Mouse (Mus musculus): ENCODE measurements around the gene Prkn.
A peak's percentile ranks its signal among the peaks of the same experiment; 100 is the strongest.

Prkn gene

DNA sequence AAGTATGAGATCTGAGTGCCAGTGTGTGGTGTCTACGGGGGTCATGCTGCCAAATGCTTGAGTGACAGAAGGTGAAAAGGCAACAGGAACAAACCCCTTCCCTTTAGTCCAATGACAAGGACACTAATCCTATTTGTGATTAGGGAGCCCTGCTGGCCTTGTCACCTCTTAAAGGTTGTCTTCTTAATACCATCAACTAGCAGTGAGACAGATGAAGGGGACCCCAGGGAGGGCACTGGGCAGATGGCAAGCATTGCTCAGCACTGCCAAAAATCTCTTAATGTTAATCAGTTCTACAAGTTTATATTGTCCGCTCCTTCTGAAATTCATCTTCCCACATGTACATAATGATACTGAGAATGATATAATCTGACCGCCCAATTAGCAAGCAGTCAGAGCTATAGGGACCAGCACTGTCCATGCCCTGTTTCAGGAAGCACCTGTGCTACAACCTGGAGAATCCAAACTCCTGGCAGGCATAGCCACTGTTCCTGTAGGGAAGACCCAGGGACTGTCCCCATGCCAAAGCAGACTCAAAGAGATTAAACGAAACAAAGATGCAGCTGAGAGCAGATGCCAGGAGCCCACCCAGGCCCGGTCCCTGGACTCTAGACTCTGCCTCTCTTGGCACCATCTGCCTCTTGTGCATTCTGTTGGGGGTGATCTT, 1250.2 kb downstream of the Prkn start:
- no peak for DNase-seq (ENCODE audit: low spot score in 2 of 2)

DNA sequence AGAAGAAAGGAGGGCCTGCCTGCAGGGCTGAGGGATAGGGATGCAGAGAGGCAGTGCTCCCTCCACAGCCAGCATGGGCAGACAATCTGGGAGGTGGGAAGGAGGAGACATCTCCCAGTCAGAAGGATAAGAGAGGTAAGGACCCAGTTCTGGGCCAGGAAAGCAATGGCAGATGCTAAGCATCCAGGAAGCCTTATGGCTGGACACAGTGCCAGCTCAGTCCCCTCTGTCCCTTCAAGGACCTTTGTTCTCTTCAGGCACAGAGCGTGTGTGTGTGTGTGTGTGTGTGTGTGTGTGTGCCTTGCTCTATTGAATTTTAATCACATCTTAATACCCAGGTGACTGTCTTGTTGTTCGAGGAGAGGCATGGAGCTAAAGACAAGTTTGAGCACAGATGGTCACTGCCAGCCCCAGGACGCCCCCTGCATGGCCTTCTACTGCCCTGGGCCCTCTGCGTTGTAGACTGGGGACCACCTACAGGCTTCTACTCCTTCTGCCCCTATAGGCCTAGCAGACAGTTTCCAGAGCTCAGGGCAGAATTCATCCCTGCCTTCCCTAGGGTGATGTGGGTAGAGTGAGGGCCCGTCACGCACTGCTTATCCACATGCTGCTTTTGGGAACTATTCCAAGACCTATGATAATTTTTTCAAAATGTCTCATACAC, 1252.8 kb downstream of the Prkn start:
- no peak for DNase-seq (ENCODE audit: low spot score in 2 of 2)

DNA sequence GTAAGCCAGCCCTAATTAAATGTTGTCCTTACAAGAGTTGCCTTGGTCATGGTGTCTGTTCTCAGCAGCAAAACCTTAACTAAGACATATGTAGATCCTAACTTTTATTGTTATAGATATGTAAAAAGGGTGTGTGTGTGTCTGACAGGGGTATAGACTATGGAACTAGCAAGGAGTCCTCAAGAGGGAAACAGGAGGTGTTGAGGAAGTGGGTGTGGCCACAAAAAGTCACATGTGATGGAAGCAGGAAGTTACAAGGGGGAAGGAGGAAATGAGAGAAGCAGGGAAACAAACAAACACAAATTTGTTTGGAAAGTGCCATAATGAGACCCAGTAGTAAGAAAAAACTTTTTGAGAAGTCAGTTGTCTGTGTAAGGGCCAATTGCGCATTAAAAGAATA, 1253.8 kb downstream of the Prkn start:
- no peak for DNase-seq (ENCODE audit: low spot score in 2 of 2)

GRCm38 (mm10) chr17:12094827-12095590, 1254.8 kb downstream of the Prkn start:
- peak in 1 of 2 experiments; percentile 29 for DNase-seq (ENCODE audit: low spot score in 2 of 2)

GRCm38 (mm10) chr17:12099415-12099814, 1259.2 kb downstream of the Prkn start:
- DNase-seq (ENCODE audit: low spot score in 2 of 2) = no peak

- peak in 1 of 2 experiments; percentile 12 for DNase-seq (ENCODE audit: low spot score in 2 of 2)
Observed at GRCm38 (mm10) chr17:12102326-12102725, 1262.1 kb downstream of the Prkn start.

GRCm38 (mm10) chr17:12103781-12104180, 1263.6 kb downstream of the Prkn start:
- DNase-seq (ENCODE audit: low spot score in 2 of 2) = no peak

DNA sequence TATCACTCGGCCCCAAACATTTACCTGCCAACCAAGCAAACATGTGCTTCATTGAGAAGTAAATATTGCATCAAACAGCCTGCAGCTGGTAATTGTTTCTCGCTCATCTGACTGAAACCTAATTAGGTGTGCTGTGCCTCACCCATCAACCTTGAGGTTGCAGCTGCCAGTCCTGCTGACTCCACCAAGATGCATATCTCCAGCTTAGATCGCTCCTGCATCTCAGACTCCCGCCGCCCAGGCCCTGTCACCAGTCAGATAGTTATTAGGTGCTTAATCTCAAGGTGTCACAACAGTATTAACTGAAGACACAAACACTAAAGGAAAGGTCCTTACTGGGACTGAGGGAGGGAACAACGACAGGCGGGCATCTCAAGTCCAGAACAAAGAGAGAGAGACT, 1264.1 kb downstream of the Prkn start:
- no peak for DNase-seq (ENCODE audit: low spot score in 2 of 2)

DNA sequence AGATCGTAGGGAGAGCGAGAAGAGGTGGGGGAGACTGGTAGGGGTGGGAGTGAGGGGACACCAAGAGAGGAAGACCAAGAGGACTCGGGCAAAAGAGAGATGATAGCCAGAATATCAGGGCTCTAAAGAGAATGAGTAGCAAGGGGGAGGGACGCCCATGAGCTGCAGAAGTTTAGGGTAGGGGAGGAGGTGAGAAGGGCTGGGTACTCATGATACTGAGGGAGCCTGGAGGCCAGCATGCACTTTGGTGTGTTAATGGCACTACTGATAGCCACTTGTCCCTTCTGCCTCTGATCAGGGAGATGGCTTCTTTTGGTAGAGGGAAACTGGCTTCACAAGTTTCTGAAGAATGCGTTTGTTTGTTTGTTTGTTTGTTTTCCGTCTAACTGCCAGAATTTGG, 1264.5 kb downstream of the Prkn start:
- DNase-seq (ENCODE audit: low spot score in 2 of 2) = no peak

GRCm38 (mm10) chr17:12106255-12106654, 1266.1 kb downstream of the Prkn start:
- no peak for DNase-seq (ENCODE audit: low spot score in 2 of 2)

Data from left cerebral cortex, adult 9 months (tissue).